Mouse (Mus musculus): ENCODE measurements around the gene Jup.

Jup gene

DNA sequence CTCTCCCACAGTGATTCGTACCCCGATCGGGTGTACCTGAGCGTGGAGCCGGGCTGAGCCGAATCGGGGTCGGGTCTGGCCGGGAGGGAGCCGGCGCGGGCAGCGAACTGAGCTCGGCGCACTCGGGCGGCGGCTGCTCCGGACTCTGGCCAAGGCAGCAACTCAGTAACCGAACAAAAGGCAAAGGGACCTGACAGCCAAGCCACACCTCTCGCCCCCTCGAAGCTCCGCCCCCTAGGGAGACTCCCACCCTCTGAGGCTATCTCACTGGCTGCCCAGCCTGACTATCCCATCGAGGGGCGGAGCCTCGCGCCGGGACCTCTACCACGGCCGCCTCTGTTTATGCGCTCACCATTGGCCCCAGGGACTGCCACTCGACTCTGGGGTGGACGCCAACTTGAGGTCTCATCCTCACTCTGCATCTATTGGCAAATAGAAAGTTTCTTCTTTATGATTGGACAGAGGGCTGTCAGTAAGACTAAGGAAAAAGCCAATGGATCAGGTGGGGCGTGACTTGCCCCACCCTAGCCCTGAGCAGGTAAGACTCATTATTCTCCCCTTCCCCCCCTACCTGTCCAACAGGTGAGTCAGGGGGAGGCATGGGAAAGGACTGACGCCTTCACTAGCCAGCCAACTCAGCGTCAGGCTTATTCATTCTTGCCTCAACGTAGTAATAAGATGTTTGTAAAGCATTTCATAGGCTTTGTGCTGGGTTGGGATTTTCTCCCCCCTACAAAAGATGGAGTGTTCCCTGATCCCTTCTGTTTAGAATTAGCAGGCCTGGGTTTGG is at the start of gene Jup:
Jup (minus strand) TSS at position 164 of the 790 bp plus-strand sequence.
- peak; percentile 93 for DNase-seq (ENCODE audit: low read depth, low spot score)

- DNase-seq (ENCODE audit: low read depth, low spot score), result no peak
These were observed 45.1 kb upstream of the Jup start for GRCm38 (mm10) chr11:100442625-100443024.

GRCm38 (mm10) chr11:100441797-100442196 is 44.2 kb upstream of the Jup start, which contains the start of the genes Nt5c3b and Klhl10:
Gene Nt5c3b, minus strand, starts transcription at chr11:100441808.
Gene Klhl10, plus strand, starts transcription at chr11:100441917.
- no peak for DNase-seq (ENCODE audit: low read depth, low spot score)

GRCm38 (mm10) chr11:100440691-100441522 is 43.3 kb upstream of the Jup start:
- peak; percentile 60 for DNase-seq (ENCODE audit: low read depth, low spot score)

- DNase-seq (ENCODE audit: low read depth, low spot score), result no peak
These were observed 40.3 kb upstream of the Jup start for GRCm38 (mm10) chr11:100437901-100438300.

- no peak for DNase-seq (ENCODE audit: low read depth, low spot score)
These were observed 38.2 kb upstream of the Jup start for GRCm38 (mm10) chr11:100435678-100436246.

- DNase-seq (ENCODE audit: low read depth, low spot score), result no peak
These were observed 34.4 kb upstream of the Jup start for GRCm38 (mm10) chr11:100432002-100432401.

DNA sequence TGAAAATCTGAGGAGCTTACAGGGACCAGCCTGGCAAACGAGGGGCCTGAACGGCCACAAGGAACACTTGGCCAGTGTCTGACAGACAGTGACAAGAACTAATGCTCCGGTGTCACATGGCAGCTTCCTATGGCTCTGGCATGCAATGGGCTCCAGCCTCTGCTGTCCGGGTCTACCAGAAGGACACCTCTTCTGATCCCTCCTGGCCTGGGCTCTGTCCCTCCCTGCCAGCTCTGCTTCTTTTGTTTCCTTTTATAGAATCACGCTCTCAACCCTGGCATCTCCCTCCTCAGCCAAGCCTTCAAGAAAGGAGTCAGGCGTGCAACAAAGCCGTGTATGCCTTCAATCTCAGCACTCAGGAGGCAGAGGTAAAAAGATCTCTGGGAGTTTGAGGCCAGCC is 32.5 kb upstream of the Jup start:
- no peak for DNase-seq (ENCODE audit: low read depth, low spot score)

DNA sequence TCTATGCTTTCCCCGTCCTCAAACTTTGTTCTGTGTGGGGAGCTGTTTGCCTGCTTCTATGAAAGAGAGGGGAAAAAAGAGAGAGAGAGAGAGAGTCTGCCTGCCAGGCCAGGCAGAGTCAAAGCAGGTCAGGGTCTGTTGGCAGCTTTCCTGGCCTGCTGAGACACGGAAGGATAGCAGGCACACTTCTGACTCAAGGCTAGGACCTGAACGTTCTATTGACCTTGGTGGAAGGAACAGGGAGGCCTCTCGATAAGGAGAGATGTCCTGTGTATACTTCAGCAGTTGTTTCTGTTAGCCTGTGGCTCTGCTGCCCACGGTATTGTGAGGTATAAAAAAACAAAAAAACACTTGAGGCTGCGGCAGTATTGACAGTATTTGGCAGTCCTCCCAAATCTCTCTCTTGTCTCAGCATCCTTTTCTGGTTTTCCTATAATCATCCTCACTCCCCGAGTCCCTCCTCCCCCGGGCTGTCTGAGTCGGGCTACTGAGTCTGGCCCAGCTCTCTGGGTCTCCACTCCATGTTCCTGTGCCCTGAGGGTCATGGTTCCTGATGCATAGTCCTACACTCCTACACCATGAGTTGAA is 31.1 kb upstream of the Jup start:
- no peak for DNase-seq (ENCODE audit: low read depth, low spot score)

GRCm38 (mm10) chr11:100426820-100427219 is 29.3 kb upstream of the Jup start:
- no peak for DNase-seq (ENCODE audit: low read depth, low spot score)

GRCm38 (mm10) chr11:100425851-100426250 is 28.3 kb upstream of the Jup start:
- no peak for DNase-seq (ENCODE audit: low read depth, low spot score)

- no peak for DNase-seq (ENCODE audit: low read depth, low spot score)
These were observed 26.3 kb upstream of the Jup start for GRCm38 (mm10) chr11:100423836-100424235.

DNA sequence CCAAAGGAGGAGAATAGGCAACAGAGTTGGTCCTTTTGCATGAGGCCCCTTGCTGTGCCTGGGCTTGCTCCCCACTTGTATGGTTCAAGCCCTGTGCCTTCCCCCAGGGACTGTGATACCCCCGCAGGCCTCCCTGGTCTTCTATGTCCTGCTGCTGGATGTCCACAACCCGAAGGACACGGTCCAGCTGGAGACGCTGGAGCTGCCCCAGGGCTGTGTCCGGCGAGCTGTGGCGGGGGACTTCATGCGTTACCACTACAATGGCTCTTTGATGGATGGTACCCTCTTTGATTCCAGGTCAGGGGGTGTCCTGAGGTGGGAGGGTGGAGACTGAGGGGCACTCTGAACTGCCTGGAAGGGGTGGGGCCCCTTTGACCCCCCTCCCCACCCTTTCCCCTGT is 24.0 kb upstream of the Jup start:
- no peak for DNase-seq (ENCODE audit: low read depth, low spot score)

GRCm38 (mm10) chr11:100414914-100415822 is 17.6 kb upstream of the Jup start, which contains the start of gene Fkbp10:
Gene Fkbp10, plus strand, starts transcription at chr11:100415697.
- DNase-seq (ENCODE audit: low read depth, low spot score), result no peak

DNA sequence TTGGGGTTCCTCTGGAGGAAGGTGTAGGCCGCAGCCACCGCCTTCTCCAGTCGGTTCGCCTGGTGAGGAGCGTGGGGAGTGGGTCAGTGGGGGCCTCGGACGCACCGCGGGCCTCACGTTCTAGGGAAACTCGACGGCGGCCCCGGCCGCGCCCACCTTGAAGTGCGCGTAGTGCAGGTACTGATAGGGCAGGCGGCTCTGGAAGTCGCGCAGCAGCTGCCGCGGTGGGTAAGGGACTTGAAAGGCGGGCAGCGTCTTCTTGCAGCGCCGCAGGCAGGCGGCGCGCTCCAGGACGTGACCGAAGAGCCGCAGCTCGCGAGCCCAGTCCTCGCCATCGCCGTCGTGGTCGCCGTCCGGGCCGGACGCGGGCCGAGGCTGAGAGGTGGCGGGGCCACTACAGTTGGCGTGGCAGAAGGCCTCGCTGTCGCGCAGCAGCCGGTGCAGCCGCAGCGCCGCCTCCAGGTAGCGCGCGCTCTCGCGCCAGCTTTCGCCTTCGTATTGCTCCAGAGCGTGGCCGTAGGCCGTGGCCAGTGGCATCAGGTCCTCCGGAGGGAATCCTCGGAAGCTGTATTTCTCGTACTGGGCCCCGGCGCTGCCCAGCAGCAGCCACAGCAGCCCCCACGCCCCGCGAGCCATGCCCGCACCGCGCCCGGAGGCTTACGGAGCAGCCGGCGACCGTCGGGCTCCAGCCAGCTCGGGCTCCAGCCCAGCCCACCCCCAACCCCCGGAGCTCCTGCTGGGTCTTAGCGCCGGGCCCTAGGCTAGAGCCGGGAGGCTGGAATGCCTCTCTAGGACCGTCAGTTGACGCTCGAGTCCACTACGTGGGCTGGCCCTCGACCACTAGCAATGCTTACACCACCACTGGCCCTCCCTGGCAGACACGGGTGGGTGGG is 16.7 kb upstream of the Jup start, which contains the start of gene P3h4:
P3h4 (minus strand) TSS at position 816 of the 893 bp plus-strand sequence.
- DNase-seq (ENCODE audit: low read depth, low spot score), result no peak

DNA sequence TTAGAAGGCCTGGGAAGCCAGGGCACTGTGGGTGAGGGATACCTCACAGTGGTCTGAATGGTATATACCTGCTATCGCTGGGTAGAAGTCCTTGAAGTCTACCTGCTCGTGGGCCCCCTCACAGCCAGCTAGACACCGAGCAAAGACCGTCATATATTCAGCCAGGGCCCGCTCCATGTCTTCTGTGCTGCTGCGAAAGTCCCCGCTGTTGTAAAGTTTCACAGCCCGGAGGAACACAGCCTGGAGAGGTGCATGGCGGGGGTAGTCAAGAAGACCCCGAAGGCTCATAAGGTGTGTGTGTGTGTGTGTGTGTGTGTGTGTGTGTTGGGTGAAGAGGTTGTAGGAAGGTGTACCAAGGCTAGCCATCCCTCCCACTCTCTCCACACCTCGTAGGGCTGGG is 16.0 kb upstream of the Jup start:
- DNase-seq (ENCODE audit: low read depth, low spot score), result no peak

- no peak for DNase-seq (ENCODE audit: low read depth, low spot score)
These were observed 14.2 kb upstream of the Jup start for GRCm38 (mm10) chr11:100411736-100412135.

DNA sequence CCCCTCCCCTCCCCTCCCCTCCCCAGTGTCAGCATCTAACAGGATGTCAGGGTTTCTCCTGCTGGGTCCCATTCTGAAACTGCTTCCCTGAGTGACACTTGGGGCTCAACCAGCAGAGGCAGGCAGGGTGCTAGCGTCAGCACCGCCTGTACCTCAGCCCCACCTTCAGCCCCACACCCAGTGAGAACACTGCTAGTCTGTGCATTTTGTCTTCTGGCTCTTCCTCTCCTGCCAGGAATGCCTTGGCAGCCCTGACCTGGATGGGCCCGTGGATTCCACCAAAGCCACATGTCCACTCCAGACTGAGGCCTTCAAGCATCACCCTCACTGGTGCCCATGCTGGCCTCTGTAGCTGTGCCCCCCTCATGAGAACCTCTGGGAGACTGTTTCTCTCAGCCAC is 12.1 kb upstream of the Jup start:
- DNase-seq (ENCODE audit: low read depth, low spot score), result no peak

GRCm38 (mm10) chr11:100408835-100409462 is 11.4 kb upstream of the Jup start:
- no peak for DNase-seq (ENCODE audit: low read depth, low spot score)
